Mouse (Mus musculus): ENCODE results near the gene Pygb. TPM values are rescaled to one million over a fixed set of nuclear protein-coding genes. Genes with fewer than 3 reads are reported as not detected.

Gene Pygb
- total RNA-seq, 2 experiments from 2014 or later: 138 to 144 TPM

DNA sequence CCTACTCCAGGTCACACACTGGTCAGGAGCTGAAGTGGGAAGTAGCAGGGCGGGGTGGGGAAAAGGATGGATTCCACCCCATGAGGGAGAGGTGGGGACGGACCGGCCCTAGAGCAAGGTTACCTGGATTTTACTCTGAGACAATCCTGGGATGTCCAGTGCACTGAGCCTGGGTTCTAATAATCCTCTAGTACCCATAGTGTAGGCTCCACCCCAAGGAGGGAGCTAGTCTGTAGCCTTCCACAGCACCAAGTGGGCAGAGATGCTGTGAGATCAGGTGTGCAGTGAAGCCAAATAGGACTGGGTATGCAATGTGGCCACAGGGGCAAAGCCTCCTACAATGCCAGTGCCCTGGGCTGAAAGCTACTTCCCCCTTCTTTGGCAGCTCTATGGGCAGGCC, 51.2 kb downstream of the Pygb start:
- intact Hi-C loops (cut with DNase I): no loop called here
- no peak for DNase-seq

DNA sequence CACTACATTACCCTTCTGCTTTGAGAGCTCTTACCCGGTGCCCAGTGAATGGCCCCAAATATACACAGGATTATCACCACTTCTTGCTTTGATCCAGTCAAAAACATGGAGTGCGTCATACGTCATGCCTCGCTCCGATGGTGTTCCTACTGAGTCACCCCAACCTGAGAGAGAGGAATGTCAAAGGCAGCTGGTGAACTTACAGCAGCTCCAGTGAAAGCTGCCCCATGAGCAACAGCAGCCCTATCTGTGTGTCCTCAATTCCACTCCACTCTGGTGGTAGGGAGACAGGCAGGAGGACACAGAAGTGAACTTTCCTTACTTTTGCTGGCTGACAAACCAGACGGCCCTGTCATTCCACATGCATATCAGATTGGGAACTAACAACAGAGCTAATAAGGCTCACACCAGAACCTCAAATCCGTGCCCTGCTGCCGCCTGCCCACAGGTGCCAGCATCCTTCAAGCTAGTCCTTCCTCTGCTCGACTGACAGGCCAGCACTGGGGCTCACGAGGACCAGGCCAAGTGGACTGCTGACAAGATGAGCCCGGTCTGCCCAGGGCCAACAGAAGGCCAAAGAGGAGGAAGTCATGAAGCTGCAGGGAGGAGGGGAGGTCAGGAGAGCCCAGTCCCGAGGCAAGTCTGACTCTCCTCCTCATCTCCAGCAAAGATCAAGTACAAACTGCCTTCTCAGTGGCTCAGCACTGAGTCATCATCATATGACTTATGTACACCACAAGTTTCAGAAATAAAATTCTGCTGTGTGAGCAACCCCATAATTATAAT, 53.3 kb downstream of the Pygb start:
- intact Hi-C loops (cut with DNase I): no loop called here
- DNase-seq: no peak

DNA sequence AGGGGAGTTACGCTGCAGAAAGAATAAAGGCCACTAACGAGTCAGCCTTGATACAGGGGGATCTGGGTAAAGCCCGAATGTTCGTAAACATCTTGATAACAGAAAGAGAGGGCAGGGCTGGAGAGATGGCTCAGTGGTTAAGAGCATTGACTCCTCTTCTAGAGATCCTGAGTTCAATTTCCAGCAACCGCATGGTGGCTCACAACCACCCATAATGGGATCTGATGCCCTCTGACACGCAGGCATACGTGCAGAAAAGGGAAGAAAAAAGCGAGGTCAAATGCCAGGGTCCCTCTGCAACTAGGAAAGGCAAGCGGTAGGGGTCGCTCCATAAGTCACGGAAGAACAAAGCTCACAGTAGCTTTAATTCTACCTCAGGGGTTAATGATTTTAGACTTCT, 54.6 kb downstream of the Pygb start:
- DNase-seq: no peak
- intact Hi-C loops (cut with DNase I): no loop called here

- intact Hi-C loops (cut with DNase I): no loop called here
- DNase-seq: no peak
Measured at GRCm38 (mm10) chr2:150842049-150842461, 55.5 kb downstream of the Pygb start.

DNA sequence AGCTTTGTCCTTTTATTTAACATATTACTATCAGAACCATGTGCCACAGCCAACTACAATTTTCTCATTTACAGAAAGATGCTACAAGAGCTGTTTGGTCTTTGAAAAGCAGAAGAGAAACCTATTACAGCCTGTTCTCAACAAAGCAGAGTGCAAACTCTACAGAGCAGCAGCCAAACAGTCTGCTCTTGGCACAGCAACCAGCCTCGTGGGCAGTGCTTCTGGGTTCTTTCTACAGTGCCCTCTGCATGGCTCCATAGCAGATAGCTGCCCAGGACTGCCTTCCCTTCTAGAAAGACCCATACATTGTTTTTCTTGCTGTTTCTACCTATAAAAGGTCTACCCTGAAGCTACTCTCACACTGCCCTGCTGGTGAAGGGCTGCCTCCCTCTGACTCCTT, 58.3 kb downstream of the Pygb start:
- intact Hi-C loops (cut with DNase I): no loop called here
- DNase-seq: no peak

DNA sequence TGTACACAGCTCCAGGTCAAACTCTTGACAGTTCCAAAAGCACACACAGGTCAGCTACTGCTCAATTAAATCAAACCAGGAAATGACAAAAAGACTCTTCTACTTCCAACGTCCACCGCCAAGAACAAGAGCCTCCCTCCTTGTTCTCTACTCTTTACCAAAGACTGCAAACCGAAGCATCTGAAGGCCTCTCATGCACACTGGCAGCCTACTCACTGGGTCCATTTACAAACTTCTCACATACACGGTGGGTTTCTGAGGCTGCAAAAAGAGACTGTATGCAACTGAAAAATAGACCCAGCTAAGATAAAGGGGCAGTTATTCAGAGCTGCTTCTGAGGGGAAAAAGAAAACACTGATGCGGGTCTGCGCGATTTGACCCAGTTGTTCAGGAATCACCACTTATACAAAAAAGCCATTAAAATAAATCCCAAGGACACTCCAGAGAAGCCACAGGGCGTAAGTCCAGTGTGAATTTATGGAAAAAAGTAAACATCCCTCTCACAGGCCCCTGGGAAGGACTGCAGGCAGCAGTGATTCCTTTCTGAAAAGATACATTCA, 61.0 kb downstream of the Pygb start:
- intact Hi-C loops (cut with DNase I): no loop called here
- no peak for DNase-seq

- DNase-seq: no peak
- intact Hi-C loops (cut with DNase I): no loop called here
Measured at GRCm38 (mm10) chr2:150851251-150851650, 64.7 kb downstream of the Pygb start.

- DNase-seq: no peak
- intact Hi-C loops (cut with DNase I): no loop called here
Measured at GRCm38 (mm10) chr2:150855186-150855585, 68.7 kb downstream of the Pygb start.

DNA sequence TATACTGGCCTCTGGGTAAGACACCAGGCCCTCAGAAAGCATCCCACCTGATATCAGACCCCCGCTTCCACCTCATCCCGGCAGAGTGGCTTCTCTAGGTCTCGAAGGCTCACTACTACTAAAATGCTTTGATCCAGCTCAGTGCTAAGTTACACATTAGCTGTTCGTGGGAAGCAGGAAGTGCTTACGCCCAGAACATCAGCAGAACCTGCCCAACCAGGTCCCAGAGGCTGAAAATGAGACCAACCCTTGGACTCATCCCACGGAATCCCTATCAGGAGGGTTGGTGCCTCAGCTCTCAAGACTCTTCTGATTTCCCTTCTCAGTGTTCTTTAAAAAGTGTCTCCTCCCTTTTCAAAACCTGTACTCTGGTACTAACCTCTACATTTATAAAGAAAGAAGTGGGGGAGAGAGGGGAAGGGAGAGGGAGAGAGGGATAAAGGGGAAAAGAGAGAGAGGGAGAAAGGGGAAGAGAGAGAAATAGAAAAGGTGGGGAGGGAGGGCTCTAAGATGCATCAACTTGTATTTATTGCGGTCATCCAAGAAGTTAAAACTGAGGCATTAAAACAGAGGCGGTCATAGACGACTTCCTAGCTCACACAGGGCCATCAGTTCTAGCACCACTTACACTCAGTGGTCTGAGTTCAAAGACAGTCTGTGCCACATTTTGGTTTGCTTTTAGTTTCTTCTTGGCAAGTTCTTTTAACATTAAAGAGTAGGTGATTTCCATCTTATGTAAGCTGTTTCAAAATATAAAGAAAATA, 72.4 kb downstream of the Pygb start:
- intact Hi-C loops (cut with DNase I): no loop called here

DNA sequence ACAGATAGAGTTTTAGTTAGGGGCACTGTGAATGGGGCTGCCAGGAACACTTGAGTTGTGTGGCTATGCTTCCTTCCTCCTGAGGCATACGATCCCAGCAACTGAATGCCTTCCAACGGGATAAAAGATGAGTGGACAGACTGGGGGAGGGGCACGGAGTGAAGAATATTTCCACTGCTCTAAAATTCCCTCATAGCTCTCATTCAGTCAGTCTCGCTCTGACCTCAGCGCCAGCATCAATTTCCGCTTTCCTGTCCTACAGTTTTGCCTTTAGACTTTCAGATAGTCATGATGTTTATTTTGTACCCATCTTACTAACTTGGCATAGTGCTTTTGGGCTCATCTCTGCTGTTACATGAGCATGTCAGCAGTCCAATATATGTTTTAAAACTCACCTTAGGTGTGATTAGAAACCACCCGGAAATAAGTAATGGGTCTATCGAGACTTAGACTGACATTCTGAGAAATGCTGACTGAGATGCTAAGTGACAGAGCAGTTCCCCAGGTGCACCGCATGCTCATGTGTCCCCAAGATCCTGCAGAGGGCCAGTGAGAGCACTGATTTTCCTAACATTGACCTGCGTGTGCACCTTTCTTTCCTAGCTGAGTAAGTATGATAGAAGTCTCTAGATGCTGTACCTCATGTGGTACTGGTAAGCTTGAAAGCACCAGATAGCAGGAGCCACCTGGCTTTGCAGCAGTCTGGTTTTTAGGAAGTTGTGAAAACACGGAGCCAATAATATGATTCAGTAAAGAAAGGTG, 73.4 kb downstream of the Pygb start:
- intact Hi-C loops (cut with DNase I): no loop called here
- DNase-seq: no peak

More for the DNA sequence above, 72.4 kb downstream of the Pygb start:
- DNase-seq: no peak

- DNase-seq: no peak
- intact Hi-C loops (cut with DNase I): no loop called here
Measured at GRCm38 (mm10) chr2:150861128-150861527, 74.6 kb downstream of the Pygb start.

DNA sequence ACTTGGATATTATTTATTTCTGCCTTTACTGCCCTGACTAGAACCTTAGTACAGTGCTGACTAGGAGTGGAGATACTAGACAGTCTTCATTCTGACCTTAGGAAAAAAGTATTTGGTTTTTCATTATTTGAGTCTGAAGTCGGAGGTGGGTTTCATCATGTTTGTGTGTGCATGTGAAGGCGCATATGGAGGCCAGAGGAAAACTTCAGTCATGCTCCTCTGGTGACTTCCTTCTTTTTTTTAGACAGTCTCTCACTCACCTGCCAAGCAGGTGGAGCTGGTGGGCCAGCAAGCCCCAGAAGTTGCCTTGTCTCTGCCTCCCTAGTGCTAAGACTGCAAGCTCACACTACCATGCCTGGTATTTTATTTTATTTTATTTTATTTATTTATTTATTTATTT, 80.5 kb downstream of the Pygb start:
- intact Hi-C loops (cut with DNase I): no loop called here
- DNase-seq: no peak

- DNase-seq: no peak
- intact Hi-C loops (cut with DNase I): no loop called here
Measured at GRCm38 (mm10) chr2:150869446-150869845, 82.9 kb downstream of the Pygb start.

DNA sequence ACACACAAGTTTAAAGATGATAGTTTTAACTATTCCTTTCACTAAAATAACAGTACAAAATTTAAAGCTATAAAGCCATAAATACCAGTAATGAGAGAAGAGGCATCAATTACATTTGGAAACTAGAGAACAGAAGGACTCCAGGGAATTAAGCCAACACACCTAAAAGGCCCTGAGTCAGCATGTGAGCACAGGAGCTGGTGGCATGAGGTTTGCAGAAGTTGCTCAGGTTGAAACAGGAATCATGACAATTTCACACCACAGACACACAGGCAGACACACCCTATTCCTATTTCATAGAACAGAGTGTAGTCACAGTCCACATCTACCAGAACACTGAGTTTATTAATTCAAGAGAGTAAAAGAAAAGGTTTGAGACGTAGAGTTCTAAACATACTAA, 88.0 kb downstream of the Pygb start:
- intact Hi-C loops (cut with DNase I): no loop called here
- DNase-seq: no peak

DNA sequence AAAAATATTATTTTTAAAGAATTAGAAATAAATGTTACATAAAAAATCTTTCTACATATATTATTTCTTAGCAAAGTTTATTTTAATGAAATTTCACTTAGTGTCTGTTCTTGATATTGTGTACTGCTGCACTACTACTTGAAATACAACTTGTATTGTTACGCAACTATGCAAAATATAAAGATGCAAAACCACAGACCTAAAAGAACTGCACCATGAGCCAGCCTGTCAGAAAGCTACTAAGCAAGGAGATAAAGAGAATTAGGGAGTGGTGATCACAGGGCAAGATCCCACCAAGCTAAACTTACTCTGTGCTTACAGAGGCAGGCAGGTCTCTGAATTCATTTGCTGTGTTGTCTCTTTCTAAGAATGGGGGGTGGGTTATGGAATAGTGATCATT, 88.7 kb downstream of the Pygb start:
- DNase-seq: no peak
- intact Hi-C loops (cut with DNase I): no loop called here

DNA sequence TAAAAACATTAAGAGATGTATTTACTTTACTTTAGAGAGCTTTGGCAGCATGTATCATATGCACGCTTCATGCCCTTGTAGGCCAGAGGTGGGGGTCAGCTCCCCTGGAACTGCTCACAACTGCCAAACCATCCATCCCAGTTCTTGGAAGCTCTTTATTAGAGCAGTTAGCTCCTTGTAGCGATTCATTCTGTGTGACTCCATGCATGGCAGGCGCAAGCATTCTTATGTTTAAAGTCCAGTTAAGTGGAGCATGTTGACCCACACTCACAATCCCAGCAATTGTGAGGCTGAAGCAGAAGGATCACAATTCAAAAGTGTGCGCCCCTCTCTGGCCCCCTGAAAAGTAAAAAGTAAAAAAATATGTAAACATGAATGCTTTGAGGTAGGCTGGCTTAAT, 91.0 kb downstream of the Pygb start:
- no peak for DNase-seq

More for the DNA sequence above, 91.0 kb downstream of the Pygb start:
- intact Hi-C loops (cut with DNase I): no loop called here

Other genes with a start within 250 kb of the Pygb start
- not detected for gene Cst7, start 216.3 kb upstream of the Pygb start, total RNA-seq (2021)
- 10 to 100 TPM; 29.1 to 37.9 TPM for gene Apmap, start 178.2 kb upstream of the Pygb start, total RNA-seq (2021)
- 10 to 100 TPM; 15.5 to 16.6 TPM for gene Acss1, start 118.2 kb upstream of the Pygb start, total RNA-seq (2021)
- under 1 TPM; 0.10 to 0.12 TPM for gene Vsx1, start 97.4 kb upstream of the Pygb start, total RNA-seq (2021)
- gene Entpd6, start 37.7 kb upstream of the Pygb start, total RNA-seq (2021): 10 to 100 TPM; 53.0 to 58.5 TPM
- gene Abhd12, start 118.0 kb downstream of the Pygb start, total RNA-seq (2021): 100 to 1,000 TPM; 116 to 117 TPM
- 1 to 10 TPM; 7.2 to 8.9 TPM for gene Gins1, start 118.7 kb downstream of the Pygb start, total RNA-seq (2021)

All from left cerebral cortex, postnatal 4 days (tissue).